Mouse (Mus musculus): ENCODE data around the gene Zfp990. TPM values are rescaled to one million over a fixed set of nuclear protein-coding genes. Genes with fewer than 3 reads are reported as not detected.
"Not testable (repeated sequence)": the region's sequence is repeated elsewhere in the genome, so short reads cannot be mapped to it uniquely, and the experiment has no call there.

Zfp990 gene
- total RNA-seq, 2 experiments from 2014 or later: 0.86 to 1.2 TPM

GRCm38 (mm10) chr4:145586046-145586445, 75.5 kb downstream of the Zfp990 start:
- DNase-seq: not testable (repeated sequence)

Other genes with a start within 250 kb of the Zfp990 start
- gene Tnfrsf8, start 195.6 kb upstream of the Zfp990 start, total RNA-seq (2021): under 1 TPM; 0.10 to 0.40 TPM
- 1 to 10 TPM; 1.2 to 3.4 TPM for gene Gm13212, start 74.4 kb downstream of the Zfp990 start, total RNA-seq (2021)
- gene Zfp980, start 159.9 kb downstream of the Zfp990 start, total RNA-seq (2021): under 1 TPM in 1 of 2 experiments, not detected in 1; 0.33 TPM

Data from adrenal gland, postnatal 36 days (tissue).